Mouse (Mus musculus) right cerebral cortex, postnatal 25 days (tissue): Measurements from ENCODE around the gene Plppr2.
A peak's percentile ranks its signal among the peaks of the same experiment; 100 is the strongest.

Experiments used
- DNase-seq: peaks from one replicate; pipeline ENCODE4 v3.0.0; 2022

The Plppr2 gene

DNA sequence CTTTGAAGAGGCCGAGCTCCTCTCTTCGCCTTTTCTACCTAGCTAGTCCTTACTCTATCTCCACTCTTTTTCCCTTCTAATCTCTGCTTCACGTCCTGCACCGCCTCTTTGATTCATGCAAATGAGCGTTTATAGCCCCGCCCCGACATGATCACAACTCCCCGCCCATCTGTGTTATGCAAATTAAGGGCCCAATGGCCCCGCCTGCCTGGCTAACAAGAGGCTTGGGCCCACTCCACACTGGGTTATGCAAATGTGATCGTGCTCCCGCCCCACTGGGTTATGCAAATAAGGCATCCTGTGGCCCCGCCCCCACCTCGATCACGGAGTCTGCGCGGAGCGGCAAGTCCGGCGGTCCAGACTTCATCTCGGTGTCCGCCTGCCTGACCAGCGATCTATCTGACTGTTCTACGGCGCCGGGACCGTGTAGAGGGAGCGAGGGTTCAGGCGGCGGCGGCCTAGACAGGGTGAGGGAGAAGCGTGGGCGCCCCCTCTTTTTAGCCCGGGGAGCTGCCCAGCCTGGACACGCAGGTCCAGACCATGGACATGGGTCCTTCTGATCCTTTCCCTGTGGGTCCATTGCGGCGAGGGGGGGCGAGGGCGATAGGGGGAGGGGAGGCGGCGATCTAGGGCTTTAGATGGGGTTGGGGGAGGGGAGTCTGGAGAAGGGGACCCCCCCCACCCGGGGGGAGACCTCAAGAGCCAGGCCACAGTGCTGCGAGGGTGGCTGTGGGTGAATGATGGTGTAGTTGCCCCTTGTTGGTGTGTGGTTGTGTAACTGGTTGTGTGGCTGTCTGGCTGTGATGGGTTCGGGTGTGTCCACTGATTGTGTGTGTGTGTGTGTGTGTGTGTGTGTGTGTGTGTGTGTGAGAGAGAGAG is at the start of gene Plppr2:
TSS of gene Plppr2 (plus strand) at position 342 of the 879 bp plus-strand sequence.
- DNase-seq: peak; percentile 97

DNA sequence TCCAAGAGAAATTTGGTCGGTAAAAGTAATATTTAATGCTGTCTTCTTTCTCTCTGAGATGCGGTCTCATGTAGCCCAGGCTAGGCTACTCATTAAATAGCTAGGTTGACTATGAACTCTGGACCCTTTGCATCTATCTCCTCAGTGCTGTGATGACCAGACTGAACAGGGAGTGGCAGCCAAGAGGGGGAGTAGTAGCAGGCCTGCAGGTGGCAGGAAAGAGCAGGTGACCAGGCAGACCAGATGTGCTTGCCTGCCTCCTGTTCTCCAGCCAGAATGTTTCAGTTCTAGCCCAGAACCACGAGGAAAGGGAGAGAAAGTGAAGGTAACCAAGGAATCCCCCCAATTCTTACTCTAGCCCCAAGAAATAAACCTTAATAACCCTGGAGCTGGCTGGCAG is 47.6 kb upstream of the Plppr2 start:
- no peak for DNase-seq

- peak; percentile 57 for DNase-seq
These were observed 35.5 kb upstream of the Plppr2 start for GRCm38 (mm10) chr9:21901223-21901820.

- DNase-seq: no peak
These were observed 32.8 kb upstream of the Plppr2 start for GRCm38 (mm10) chr9:21904031-21904430.

- no peak for DNase-seq
These were observed 28.6 kb upstream of the Plppr2 start for GRCm38 (mm10) chr9:21908216-21908615.

- DNase-seq: no peak
These were observed 27.2 kb upstream of the Plppr2 start for GRCm38 (mm10) chr9:21909474-21910223.

GRCm38 (mm10) chr9:21916851-21917492 is 19.9 kb upstream of the Plppr2 start:
- DNase-seq: peak; percentile 22

- DNase-seq: peak; percentile 87
These were observed 19.3 kb upstream of the Plppr2 start for GRCm38 (mm10) chr9:21917493-21918034.

DNA sequence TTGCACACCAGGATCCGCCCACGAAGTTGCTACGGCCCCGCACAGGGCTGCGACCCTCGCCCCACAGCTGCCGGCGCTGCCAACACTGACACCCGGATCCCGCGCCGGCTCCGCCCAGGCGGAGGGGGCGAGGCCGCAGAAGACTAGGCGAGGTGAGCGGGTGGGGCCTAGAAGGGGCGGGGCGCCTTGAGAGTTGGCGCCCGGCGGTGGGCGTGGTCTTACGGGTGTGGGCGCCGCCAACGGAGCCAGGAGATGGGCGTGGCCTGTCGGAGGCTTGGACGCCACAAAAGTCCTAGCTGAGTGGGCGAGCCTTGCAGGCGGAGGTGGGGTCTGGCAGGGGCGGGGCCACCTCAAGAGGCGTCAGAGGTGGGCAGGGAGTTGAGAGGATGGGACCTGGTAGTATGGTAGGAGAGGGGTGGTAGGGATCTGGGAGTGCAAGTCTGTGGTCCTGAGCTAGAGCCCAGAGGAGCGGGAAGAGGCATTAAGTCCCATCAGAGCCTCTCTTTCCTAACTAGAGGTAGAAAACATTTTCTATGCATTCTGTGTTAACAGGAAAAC is 18.7 kb upstream of the Plppr2 start, which contains the start of gene Rab3d:
TSS of gene Rab3d (minus strand) at position 158 of the 558 bp plus-strand sequence.
- peak; percentile 89 for DNase-seq

GRCm38 (mm10) chr9:21918692-21919384 is 18.0 kb upstream of the Plppr2 start:
- peak; percentile 32 for DNase-seq

DNA sequence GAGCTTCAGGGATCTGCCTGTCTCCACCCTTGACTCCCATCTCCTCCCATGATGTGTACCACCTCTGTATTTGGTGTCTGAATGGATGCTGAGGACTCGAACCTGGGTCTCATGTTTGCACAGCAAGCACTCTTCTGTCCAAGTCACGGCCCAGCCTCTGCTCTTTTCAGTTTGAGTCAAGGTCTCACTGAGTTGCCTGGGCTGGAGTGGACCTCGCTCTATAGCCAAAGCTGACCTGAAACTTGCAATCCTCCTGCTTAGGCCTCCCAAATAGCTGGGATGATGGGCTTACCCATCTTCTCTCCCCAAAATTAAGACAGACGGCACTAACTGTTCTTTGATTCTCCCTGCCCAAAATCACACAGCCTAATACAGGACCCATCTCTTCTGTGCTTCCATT is 13.8 kb upstream of the Plppr2 start:
- no peak for DNase-seq

GRCm38 (mm10) chr9:21923490-21924098 is 13.2 kb upstream of the Plppr2 start:
- DNase-seq: no peak

- DNase-seq: no peak
These were observed 12.7 kb upstream of the Plppr2 start for GRCm38 (mm10) chr9:21924099-21924493.

- DNase-seq: no peak
These were observed 11.8 kb upstream of the Plppr2 start for GRCm38 (mm10) chr9:21925034-21925433.

- no peak for DNase-seq
These were observed 11.3 kb upstream of the Plppr2 start for GRCm38 (mm10) chr9:21925506-21925905.

DNA sequence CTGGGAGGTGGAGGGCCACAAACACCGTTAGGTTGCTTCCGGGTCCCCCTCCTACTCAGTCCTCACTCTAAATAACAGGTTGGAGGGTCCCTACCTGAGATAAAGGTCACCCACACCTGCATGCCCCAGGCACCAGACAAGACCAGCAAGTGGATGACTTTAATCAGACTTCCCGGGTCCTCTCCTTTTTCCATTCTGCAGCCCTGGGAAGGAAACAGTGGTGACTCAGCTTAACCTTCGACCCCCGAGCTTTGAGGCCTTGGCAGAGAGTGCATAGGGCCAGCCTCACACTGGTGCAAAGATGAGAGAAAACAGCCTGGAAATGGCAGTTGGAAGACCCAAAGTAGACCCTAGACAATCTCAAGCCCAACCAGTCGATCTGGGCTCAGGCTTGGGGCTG is 10.7 kb upstream of the Plppr2 start:
- no peak for DNase-seq

- no peak for DNase-seq
These were observed 10.0 kb upstream of the Plppr2 start for GRCm38 (mm10) chr9:21926784-21927183.

DNA sequence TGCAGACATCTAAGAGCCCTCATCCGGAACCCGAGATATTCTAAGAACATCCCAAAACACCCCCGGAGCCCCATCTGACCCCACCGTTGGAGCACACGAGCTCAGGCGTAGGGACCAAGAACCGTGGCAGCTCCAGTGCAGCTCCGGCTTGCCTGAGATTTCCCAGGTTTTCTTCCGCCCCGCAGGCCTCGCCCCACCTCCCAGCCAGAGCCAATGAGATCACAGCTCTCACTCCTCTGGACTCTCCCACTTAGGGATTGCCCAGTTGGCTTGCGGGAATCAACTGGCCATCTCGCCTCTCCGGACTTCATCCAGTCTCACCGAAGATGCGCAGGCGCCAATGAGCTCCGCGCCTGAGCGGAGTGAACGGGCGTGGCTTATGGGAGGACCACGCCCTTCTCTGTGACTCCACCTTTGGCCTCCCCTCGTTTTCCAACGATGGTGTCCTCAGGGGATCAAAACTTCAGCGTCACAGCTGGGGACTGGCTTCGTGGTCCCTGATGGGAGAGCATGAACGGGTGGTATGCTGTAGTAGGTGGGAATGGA is 9.6 kb upstream of the Plppr2 start, which contains the start of the genes Ccdc159 and Tmem205:
TSS of gene Ccdc159 (plus strand) at position 264 of the 546 bp plus-strand sequence.
TSS of gene Tmem205 (minus strand) at position 349 of the 546 bp plus-strand sequence.
- peak; percentile 92 for DNase-seq

DNA sequence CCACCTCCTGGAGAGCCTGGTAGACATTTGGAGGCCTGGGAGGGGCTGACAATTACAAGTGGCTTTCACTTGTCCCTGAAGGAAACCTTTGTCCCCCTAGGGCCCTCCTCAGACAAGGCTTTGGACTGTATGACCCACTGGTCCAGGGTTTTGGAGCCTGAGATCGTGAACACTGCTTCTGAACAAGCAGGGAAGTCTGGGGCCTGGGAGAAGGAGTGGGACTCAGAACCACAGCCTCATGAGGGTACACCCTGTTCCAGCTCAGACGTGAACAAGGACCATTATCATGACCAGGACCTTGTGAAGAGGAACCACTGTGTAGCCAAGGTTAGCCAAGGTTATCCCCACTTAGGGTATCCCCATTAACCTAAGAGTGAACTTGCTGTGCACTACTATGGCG is 7.6 kb upstream of the Plppr2 start:
- DNase-seq: no peak

DNA sequence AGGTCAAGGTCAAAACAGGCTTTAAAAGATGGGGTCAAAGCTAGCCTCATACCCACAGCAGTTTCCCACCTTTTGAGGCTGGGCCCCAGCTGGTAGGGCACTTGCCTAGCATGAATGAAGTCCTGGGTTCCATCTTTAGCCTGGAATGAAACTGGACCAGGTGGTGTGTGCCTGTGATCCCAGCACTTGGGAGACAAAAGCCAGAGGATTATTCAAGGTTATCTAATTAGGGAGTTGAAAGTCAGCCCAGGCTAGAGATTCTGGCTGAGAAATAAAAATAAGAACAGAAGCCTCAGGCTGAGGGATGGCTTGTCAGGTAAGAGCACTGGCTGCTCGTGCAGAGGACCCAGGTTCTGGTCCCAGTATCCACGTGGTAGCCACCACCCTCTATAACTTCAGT is 4.8 kb upstream of the Plppr2 start:
- DNase-seq: no peak
